Mouse (Mus musculus) embryonic facial prominence, embryonic 11.5 days (tissue): ENCODE measurements around the gene Tle6. TPM values are rescaled to one million over a fixed set of nuclear protein-coding genes. Genes with fewer than 3 reads are reported as not detected.

Experiments used
- ATAC-seq: fragments of 200-750 bp; cut with Nextera tagmentation; replicated peaks from 2 replicates; pipeline ENCODE4 v1.8.0; 2017; ENCODE audit warnings: low read depth; ENCODE audit not compliant: insufficient number of reproducible peaks, low FRiP score, low TSS enrichment
- DNase-seq: peaks from one replicate; pipeline ENCODE4 v3.0.0-alpha.2; 2015; ENCODE audit warnings: low spot score
- H3K27ac ChIP-seq: fragments of 300-500 bp; sonication (generic); replicated peaks from 2 replicates; pipeline ENCODE4 v1.5.1; 2014; ENCODE audit warnings: mild to moderate bottlenecking, low read depth, low read length, control low read depth
- H3K27me3 ChIP-seq: fragments of 300-500 bp; sonication (generic); 2 replicates; pipeline ENCODE4 v1.6.1; 2014; ENCODE audit warnings: mild to moderate bottlenecking, low read length, moderate library complexity, mixed read lengths; ENCODE audit not compliant: control insufficient read depth, insufficient read depth
- H3K36me3 ChIP-seq: fragments of 300-500 bp; sonication (generic); replicated peaks from 2 replicates; pipeline ENCODE4 v1.6.1; 2014; ENCODE audit warnings: low read depth, mild to moderate bottlenecking, low read length, moderate library complexity, mixed read lengths; ENCODE audit not compliant: control insufficient read depth, insufficient read depth
- H3K4me1 ChIP-seq: fragments of 300-500 bp; sonication (generic); 2 replicates; pipeline ENCODE4 v1.6.1; 2014; ENCODE audit warnings: low read length, mixed read lengths; ENCODE audit not compliant: control insufficient read depth, insufficient read depth
- H3K4me2 ChIP-seq: fragments of 300-500 bp; sonication (generic); 2 replicates; pipeline ENCODE4 v1.6.1; 2014; ENCODE audit warnings: low read depth, mild to moderate bottlenecking, control low read depth, low read length, moderate library complexity
- H3K4me3 ChIP-seq: fragments of 300-500 bp; sonication (generic); 2 replicates; pipeline ENCODE4 v1.5.1; 2014; ENCODE audit warnings: low read depth, low read length, control low read depth
- H3K9ac ChIP-seq: fragments of 300-500 bp; sonication (generic); replicated peaks from 2 replicates; pipeline ENCODE4 v1.6.1; 2014; ENCODE audit warnings: mild to moderate bottlenecking, control low read depth, low read length
- H3K9me3 ChIP-seq: fragments of 300-500 bp; sonication (generic); replicated peaks from 2 replicates; pipeline ENCODE4 v1.6.1; 2016; ENCODE audit warnings: mild to moderate bottlenecking, low read length, inconsistent platforms, mixed read lengths; ENCODE audit not compliant: control insufficient read depth
- WGBS: fragments of 180-500 bp; shearing (Covaris S2); extraction: QIAGEN DNeasy Blood & Tissue Kit; methylation state at CpG from one replicate; pipeline ENCODE4 v1.1.7; 2014; 5-methylcytosine and 5-hydroxymethylcytosine counted together
- polyA plus RNA-seq: library from polyadenylated mRNA; unstranded; fragments of >200 nt; fragmentation: Nextera tagmentation; extraction: Ambion mirVana; gene quantifications from 2 replicates; pipeline ENCODE4 v1.2.1, GENCODE M21; 2014

Tle6 gene
- polyA plus RNA-seq, 1 experiment from 2014 or later = 7.1 TPM

DNA sequence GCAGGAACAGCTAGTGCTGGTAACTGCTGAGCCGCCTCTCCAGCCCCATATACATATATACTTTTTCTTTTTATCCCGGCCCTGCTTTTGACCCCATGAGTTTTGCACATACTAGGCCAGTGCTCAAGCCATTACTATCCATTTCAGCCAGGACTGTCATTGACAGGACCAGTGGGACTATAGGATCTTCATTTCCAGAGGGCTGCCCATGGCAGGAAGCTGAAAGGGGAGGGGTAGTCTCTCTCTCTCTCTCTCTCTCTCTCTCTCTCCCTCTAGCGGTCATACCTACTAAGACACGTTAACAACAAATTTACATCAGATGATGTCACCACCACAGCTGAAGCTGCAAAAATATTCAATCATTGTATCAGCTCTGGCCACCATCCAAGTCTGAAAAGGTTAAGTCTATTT is 1.9 kb upstream of the Tle6 start:
- no peak overlapping the region for H3K27ac ChIP-seq
- no peaks in the 10 kb centered on the region for H3K9me3 ChIP-seq
- H3K9ac ChIP-seq = no peak overlapping the region
- no peak overlapping the region for H3K4me2 ChIP-seq
- H3K27me3 ChIP-seq = no peaks in the 10 kb centered on the region; the same call in 1 of the 2 replicates
- 19% methylated on average over 4 of the region's 4 CpGs for WGBS
- no peaks in the 10 kb centered on the region for H3K36me3 ChIP-seq
- DNase-seq = peak; percentile 82
- H3K4me3 ChIP-seq = no peak overlapping the region
- peaks cover 4% of the 10 kb centered on the region for H3K4me1 ChIP-seq
- ATAC-seq = no peak

DNA sequence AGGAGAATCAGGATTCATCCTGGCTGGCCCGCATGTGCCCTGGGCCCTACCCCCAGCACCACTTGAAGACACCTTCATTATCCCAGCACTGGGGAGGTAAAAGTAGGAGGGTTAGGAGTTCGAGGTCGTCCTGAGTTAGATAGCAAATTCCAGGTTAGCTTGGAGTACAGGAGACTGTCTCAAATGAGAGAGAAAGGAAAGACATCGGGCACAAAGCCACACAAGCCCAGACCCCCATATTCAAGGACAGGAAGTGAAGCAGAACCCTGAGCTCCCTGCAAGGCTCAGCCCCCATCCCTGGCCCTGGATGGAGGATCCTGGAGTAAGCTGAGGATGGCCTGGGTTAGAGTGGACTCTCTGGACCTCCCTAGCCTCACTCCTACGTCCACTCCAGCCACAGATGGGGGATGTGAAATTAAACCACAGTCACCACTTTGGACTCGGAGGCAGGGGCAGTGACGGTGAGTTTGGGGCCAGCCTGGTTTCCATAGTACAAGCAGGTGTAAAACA is 578 bp upstream of the Tle6 start:
- Histone ChIP-seq H3K4me2 (peak overlapping the region; percentile 11; the same call in 1 of the 2 replicates), H3K4me3 (no peak overlapping the region), H3K9ac (no peak overlapping the region), H3K9me3 (no peaks in the 10 kb centered on the region), H3K36me3 (no peaks in the 10 kb centered on the region), H3K4me1 (peaks cover 12% of the 10 kb centered on the region), H3K27me3 (no peaks in the 10 kb centered on the region; the same call in 1 of the 2 replicates), H3K27ac (peak overlapping the region; percentile 30; the same call in 1 of the 2 replicates)
- ATAC-seq (no peak; the same call in 1 of the 2 replicates), DNase-seq (no peak)
- 15% methylated on average over 7 of the region's 7 CpGs for WGBS

DNA sequence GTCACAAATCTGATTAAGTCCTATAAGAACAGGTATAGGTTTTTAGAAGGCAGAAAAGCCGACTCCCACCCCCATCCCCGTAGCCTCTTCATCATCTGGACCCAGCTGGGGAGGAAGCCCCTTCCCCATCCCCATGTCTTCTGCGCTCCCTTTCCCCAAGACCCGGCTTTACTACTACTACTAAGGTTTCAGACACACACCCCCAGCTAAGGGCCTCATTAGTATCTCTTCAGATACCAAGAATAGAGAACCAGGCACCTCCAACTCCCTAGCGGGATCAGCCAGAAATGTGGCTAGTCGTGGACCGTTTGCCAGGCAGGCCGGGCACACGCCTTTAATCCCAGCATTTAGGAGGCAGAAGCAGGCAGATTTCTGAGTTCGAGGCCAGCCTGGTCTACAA is 777 bp downstream of the Tle6 start:
- Histone ChIP-seq H3K9ac (no peak overlapping the region), H3K4me3 (no peak overlapping the region), H3K27ac (no peak overlapping the region), H3K36me3 (no peaks in the 10 kb centered on the region), H3K4me2 (no peak overlapping the region), H3K4me1 (peaks cover 24% of the 10 kb centered on the region), H3K9me3 (no peaks in the 10 kb centered on the region), H3K27me3 (no peaks in the 10 kb centered on the region; the same call in 1 of the 2 replicates)
- no peak for ATAC-seq
- DNase-seq = no peak
- 46% methylated on average over 10 of the region's 10 CpGs for WGBS

DNA sequence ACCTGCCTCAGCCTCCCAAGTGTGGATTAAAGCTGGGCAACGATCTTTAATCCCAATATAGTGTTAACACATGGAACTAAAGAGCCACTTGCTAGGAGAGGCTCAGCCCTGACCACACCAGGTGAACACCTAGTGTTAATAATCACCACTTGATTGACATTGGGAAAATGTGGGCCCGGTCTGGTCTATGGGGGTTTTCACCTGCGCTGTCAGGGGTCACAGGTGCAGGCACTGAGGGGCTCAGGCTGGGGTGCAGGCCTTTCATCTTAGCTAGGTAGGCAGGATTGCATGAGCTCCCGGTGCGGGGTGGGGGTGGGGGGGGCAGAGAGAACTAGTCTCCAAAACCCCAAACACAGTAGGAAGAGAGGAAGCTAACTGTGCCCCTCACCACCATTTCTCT is 1.2 kb downstream of the Tle6 start:
- no peak overlapping the region for H3K4me2 ChIP-seq
- DNase-seq (no peak), ATAC-seq (no peak)
- H3K27ac ChIP-seq = no peak overlapping the region
- H3K9me3 ChIP-seq = no peaks in the 10 kb centered on the region
- peaks cover 24% of the 10 kb centered on the region for H3K4me1 ChIP-seq
- H3K4me3 ChIP-seq = no peak overlapping the region
- H3K27me3 ChIP-seq = no peaks in the 10 kb centered on the region; the same call in 1 of the 2 replicates
- H3K36me3 ChIP-seq = no peaks in the 10 kb centered on the region
- 67% methylated on average over 5 of the region's 5 CpGs for WGBS
- no peak overlapping the region for H3K9ac ChIP-seq

DNA sequence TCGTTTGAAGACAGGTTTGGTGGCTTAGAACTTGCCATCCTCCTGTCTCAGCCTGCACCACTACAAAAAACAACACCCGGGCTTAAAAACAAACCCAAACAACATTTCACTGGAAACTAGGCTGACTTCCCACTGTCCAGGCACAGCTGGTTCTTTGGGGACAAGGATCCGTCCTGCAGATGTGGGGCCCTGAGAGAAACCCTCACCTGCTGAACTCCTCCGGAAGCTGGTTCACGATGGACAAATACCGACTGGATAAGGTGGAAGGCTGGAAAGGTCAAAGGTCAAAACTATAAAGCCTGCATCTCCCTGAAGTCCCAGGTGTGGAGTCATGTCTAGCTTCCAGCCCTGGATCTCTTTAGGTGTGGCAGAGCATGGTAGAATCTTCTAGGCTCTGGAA is 2.0 kb downstream of the Tle6 start:
- no peak overlapping the region for H3K27ac ChIP-seq
- H3K4me2 ChIP-seq = no peak overlapping the region

DNA sequence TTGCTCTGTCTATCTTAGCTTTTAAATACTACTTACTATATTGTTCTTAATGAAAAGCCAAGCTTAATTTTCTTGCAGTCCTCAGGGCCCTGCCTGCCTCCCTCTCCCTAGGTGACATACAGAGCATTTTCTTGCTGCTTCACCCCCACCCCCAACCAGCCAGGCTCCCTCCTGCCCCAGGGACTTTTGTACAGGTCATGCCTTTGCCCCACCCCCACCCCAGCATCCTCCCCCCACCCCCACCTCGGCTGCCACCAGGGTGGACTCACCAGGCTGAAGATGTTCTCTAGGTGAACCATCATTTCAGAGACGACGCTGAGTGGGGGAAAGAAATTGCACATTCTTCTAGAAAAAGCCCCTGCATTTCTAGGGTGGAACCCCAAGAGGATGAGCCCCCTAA is 2.5 kb downstream of the Tle6 start:
- Histone ChIP-seq H3K36me3 (no peaks in the 10 kb centered on the region), H3K4me2 (no peak overlapping the region), H3K27ac (no peak overlapping the region), H3K4me3 (no peak overlapping the region), H3K4me1 (peaks cover 24% of the 10 kb centered on the region), H3K9me3 (no peaks in the 10 kb centered on the region), H3K27me3 (no peaks in the 10 kb centered on the region; the same call in 1 of the 2 replicates), H3K9ac (no peak overlapping the region)
- ATAC-seq (no peak), DNase-seq (no peak)
- WGBS = 42% methylated on average over 3 of the region's 3 CpGs

More for the DNA sequence above, 2.0 kb downstream of the Tle6 start:
- H3K36me3 ChIP-seq = no peaks in the 10 kb centered on the region
- H3K27me3 ChIP-seq = no peaks in the 10 kb centered on the region; the same call in 1 of the 2 replicates
- no peak overlapping the region for H3K9ac ChIP-seq
- H3K9me3 ChIP-seq = no peaks in the 10 kb centered on the region
- DNase-seq = no peak
- no peak overlapping the region for H3K4me3 ChIP-seq
- H3K4me1 ChIP-seq = peaks cover 24% of the 10 kb centered on the region
- WGBS = 35% methylated on average over 6 of the region's 6 CpGs
- ATAC-seq = no peak

DNA sequence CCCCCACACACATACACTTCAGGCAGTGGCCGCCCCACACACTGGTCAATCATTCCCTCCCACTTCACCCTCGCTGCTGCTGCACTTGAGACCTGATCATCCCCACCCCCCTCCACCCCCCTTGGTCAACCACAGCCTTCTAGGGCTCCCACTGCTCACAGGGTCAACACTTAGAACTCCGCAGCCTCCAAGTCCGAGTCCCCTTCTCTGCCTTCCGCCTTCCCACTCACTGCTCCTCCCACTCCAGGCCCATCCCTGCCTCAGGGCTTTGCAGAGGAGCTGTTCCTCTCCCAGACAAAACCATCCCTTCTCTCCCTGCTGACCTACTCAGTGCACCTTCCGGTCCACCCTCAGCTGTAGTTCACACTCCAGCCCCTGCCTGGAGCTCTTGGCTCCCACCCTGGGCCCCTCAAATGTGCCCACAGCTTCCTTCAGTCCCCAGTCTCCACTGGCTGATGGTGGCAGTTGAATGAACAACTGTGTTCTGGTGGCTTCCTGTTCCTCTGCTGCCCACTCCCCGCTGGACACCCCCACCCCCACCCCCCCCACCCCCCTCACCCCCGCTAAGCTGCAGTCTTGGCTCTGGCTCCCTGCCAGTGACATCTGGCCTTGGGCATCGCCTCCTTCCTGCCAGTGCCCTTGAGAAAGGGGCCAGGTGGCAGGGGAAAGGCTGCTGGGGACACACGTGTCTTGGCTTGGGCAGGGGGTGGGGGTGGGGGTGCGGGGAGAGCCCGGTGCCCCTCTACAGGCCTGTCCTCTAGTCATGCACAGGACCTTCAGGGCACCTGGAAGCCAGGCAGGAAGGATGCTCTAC is 3.5 kb downstream of the Tle6 start:
- peak overlapping the region; percentile 60; the same call in 1 of the 2 replicates for H3K27ac ChIP-seq
- peak overlapping the region; percentile 22 for H3K4me2 ChIP-seq
- H3K9ac ChIP-seq = no peak overlapping the region
- ATAC-seq = 0 out of 2 replicates have a peak, but pooled peaks have one; percentile 14
- peak; percentile 54 for DNase-seq
- no peaks in the 10 kb centered on the region for H3K36me3 ChIP-seq
- H3K4me3 ChIP-seq = no peak overlapping the region
- no peaks in the 10 kb centered on the region for H3K9me3 ChIP-seq
- WGBS = 7% methylated on average over 10 of the region's 12 CpGs
- H3K4me1 ChIP-seq = peaks cover 24% of the 10 kb centered on the region
- no peaks in the 10 kb centered on the region; the same call in 1 of the 2 replicates for H3K27me3 ChIP-seq

DNA sequence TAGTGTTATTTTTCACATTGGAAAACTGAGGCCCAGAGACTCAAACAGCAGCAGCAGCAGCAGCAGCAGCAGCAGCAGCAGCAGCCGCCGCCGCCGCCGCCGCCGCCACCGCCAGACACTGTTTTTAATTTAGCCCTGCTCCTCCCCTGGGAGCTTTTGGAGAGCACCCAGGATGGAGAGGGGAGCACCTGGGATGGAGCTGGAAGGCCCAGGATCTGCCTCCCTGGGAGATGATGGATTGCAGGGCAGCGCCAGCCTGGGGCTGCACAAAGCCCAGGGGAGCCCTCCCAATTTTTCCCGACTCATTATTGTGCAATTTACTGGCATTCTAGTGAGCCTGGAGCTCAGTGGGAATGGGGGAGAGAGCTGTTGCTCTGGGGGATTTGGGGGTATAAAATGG is 4.3 kb downstream of the Tle6 start:
- Histone ChIP-seq H3K9me3 (no peaks in the 10 kb centered on the region), H3K27me3 (no peaks in the 10 kb centered on the region; the same call in 1 of the 2 replicates), H3K4me1 (peaks cover 24% of the 10 kb centered on the region), H3K4me3 (no peak overlapping the region), H3K4me2 (peak overlapping the region; percentile 36), H3K9ac (peak overlapping the region; percentile 28; the same call in 1 of the 2 replicates), H3K36me3 (no peaks in the 10 kb centered on the region), H3K27ac (peak overlapping the region; percentile 60)
- peak; percentile 52 for DNase-seq
- no peak for ATAC-seq
- 1% methylated on average over 10 of the region's 10 CpGs for WGBS
